Mouse (Mus musculus) heart, adult 11 months (tissue): ENCODE results near the gene Gap43.
"Not testable (repeated sequence)": the region's sequence is repeated elsewhere in the genome, so short reads cannot be mapped to it uniquely, and the experiment has no call there.

Experiments used
- DNase-seq: peaks from one replicate; pipeline ENCODE4 v3.0.0; 2022

The Gap43 gene

GRCm38 (mm10) chr16:42294056-42294455 is 46.4 kb downstream of the Gap43 start:
- no peak for DNase-seq

DNA sequence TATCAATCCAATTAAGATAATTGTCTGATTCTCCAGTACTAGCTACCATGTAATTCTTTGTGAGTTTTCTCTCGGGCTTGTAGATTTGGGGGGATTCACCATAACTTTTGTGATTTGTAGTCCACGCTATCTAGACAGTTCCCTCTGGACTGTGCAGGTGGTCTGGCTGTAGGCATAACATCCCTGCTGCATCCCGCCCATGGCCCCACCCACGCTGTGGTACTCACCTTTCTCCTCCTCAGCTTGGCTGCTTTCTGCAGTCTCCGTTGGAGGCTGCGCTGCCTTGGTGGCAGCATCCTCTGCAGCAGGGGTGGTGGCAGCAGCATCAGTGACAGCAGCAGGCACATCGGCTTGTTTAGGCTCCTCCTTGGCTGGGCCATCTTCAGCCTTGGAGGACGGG is 48.9 kb downstream of the Gap43 start:
- no peak for DNase-seq

DNA sequence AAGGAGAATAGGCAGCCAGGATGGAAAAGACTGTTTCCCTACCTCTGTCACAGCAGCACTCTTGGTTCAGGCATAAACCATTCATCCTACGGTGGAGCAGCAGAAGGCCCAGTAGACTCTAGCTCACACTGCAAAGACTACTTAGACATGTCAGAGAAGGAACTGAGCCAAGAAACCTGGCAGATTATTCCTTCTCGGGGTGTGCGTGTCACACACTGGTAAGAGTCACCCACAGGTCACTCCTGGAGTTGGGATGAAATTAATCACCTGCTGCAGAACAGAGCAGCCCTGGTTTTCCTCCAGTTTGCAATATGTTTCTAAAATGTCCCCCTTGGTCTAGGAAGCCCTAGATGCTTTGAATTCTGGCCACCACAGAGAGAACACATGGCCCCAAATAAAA is 56.4 kb downstream of the Gap43 start:
- DNase-seq = no peak

GRCm38 (mm10) chr16:42277713-42278112 is 62.7 kb downstream of the Gap43 start:
- DNase-seq = no peak

DNA sequence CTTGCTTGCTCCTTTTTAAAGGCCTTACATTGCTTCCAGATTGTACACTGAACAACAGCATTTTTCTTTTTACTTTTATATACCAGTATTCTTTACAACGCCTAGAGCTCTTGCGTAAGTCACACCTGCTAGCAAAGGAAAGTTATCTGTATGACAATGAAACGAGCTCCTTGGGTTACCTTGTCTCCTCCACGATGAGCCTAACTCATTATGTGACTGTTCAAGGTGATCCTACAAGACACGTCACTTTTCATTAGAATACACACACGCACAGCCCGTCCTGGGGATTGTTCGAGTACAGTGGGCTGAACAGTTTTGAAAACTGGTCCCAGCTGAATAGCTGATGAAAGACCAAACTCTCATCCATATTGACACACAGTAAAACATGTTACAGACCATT is 63.2 kb downstream of the Gap43 start:
- no peak for DNase-seq

DNA sequence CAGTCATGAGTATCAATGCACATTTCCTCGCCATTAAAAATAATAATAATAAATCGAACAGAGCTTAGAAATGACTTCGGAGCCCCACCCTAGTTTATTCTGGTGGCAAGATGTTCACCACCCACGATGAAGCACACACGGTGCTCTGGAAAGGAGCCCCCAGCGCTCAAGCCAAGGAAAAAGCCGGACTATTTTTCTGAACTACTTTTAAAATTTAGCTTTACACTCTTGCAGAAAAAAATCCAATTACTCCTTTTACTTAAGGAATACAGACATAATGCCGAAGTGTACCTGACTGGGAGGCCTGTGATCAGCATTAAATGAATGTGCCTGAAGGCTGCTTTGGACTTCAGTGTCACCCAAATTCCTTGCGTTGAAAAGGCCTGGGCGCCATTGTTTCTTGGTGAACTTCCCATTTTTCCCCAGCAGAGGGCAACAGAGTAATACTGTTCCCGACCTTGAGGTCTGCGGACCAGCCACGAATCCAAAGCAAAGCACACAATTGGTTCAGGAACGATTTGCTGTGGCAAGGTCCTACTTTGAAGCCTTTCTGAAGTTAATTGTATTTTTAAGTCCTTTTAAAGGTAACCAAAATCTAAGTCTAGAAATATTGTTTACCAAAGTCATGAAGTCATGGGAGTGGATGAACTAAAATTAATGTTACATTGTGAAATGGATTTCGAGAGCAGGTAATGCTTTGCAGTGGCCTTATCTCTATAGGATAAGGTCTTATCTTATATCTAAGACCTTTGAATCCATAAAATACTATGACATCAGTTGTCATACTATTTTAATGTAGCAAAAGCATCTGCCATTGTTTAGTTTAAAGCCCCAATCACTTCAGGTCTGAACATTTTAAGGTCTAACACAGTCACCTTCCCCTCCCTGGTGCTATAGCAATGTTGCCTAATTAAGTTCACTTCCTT is 64.0 kb downstream of the Gap43 start:
- DNase-seq = peak; percentile 94

- DNase-seq = no peak
Observed at GRCm38 (mm10) chr16:42275518-42276215, 64.8 kb downstream of the Gap43 start.

DNA sequence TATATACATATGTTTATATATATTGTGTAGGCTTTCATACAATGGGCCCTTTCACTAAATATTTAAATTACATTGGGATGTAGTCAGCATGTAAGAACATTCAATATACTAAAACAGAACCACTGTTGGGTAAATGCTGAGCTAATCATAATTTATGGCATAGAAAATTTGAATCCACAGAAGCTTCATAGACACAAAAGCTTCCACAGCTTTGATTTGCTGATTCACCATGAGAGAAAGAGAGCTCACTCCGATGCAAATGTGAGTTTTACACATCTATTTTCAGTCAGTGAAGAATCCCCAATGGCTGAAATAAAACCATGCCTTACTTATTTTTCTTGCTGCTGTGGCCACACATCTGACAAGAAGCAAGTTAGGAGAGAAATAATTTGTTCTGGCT is 69.2 kb downstream of the Gap43 start:
- peak; percentile 11 for DNase-seq

GRCm38 (mm10) chr16:42269587-42269967 is 70.9 kb downstream of the Gap43 start:
- DNase-seq = no peak

DNA sequence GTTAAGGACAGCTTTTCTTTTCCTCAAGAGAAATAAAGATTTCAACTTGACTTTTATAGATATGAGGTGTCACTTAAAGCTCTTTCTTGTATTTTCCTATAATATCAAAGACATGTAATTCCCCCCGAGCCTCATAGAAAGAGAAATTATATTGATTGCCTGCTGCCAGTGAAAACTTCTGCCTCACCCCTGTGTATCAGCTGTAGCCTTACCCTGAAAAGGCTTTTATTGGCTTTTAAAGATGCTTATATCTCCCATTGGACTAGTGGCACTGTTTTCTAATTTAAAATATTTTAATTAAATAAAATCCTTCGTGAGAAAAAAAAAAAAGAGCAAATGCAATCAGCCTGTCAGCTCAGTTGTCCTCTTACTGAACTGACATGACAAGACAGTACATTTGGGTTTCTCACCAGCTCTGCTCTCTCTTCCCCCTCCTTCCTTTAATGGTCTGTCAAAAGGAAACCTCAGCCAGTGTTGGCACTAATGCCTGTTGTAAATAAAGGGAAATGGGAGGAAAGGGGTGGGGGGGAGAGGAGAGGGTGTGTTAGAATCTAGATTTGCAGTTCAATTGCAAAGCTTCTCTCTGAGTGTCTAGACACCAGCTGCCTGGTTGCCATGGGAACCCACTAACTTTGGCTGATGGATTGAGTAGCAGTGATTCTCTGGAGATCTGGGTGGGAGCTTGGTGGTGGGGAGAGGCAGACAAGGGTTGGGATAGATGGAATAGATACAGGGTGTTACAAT is 71.4 kb downstream of the Gap43 start:
- DNase-seq = no peak

DNA sequence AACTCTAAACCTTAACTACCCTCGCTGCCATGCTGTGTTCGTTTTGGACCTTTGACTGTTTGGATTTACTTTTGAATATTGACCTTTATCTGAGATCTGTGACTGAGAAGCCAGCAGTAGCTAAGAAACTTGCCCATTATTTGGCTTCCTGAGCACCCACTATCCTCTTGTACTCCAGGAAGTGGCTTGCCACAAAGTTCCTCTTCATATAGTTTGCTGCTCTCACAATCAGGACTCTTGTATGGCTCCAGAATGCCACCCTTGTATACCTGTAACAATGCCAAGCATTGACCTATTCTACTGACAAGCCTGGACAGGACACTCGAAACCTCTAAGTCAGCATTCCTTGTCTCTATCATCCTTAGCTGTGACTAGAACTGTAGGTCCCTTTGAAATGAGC is 75.3 kb downstream of the Gap43 start:
- DNase-seq = peak; percentile 75

GRCm38 (mm10) chr16:42262935-42263542 is 77.4 kb downstream of the Gap43 start:
- DNase-seq = no peak

DNA sequence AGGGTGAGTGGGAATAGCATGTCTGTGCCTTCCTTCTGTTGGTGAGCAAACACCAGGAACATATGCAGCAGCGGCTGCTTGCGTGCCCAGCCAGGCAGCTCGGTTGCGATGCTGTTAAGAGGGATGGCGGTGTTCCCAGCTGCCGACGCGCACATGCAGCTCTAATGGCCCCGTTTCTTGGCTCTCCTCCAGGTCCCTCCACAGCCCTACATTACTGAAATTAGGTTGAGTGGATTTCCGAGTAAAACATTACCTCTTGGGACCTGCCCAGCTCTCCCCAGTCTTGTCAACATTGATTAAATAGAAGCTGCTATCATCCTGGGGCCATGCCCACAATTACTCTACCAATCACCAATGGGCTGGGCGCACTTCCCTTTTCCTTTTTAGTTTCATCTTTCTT is 84.8 kb downstream of the Gap43 start:
- DNase-seq = peak; percentile 77

GRCm38 (mm10) chr16:42255222-42255621 is 85.2 kb downstream of the Gap43 start:
- DNase-seq = no peak

DNA sequence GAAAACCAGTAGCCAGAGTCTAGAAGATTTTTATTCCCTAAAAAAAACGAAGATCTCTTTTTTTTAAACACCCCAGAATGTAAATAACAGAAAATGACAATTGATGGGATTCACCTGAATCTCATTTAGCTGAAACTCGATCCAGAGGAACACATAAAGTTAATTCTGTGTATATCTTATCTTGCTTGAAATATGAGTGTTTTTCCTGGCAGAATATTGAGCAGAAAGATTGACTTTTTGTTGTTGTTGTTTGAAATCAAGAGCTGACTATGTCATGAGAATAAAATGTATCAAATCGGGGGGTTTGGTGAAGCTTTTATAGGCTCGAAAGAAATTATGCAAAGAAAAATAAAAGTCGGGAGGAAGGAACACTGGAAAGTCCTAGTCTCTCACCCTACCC is 88.2 kb downstream of the Gap43 start:
- no peak for DNase-seq

GRCm38 (mm10) chr16:42244121-42244520 is 96.3 kb downstream of the Gap43 start:
- not testable (repeated sequence) for DNase-seq

GRCm38 (mm10) chr16:42231306-42231705 is 109.1 kb downstream of the Gap43 start:
- DNase-seq = no peak
